Mouse (Mus musculus): Measurements from ENCODE around the gene Bfsp2. TPM values are rescaled to one million over a fixed set of nuclear protein-coding genes. Genes with fewer than 3 reads are reported as not detected.

Gene Bfsp2
- total RNA-seq, 2 experiments from 2014 or later = not detected

DNA sequence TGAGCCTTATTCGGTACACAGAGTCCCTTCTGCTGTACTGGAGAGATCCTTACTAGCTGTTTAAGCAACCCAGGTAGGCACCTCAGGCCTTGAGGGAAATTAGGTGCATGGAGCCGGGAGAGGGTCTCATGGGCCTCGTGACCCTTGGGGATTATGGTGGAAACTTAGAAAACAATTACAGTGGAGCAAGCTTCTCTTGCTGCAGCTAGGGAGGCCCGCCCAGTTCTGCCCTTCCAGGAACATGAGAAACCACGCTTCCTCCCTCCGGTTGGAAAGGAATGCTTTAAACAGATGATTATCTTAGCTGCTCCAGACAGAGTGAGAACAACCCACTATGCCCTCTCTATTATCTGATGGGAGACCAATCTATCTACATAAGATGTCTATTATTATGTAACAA lies 97.2 kb downstream of the Bfsp2 start:
- no peak for DNase-seq

DNA sequence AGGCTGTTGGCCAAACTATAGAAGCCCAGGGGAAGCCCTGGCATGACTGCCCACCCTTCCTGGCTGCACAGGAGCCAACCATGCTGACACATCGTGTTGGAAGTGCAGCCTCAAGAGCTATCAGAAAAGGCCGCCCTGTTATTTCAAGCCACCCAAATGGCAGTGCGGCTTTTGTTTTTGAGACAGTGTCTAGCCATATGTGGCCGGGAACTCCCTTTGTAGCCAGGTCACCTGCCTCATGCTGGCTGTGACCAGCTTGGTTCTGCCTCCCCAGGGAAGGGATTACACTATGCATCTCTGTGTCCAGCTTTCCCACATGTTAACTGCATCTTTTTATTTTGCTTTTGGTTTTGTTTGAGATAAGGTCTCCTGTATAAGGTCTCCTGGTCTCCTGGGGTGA lies 99.7 kb downstream of the Bfsp2 start:
- no peak for DNase-seq

DNA sequence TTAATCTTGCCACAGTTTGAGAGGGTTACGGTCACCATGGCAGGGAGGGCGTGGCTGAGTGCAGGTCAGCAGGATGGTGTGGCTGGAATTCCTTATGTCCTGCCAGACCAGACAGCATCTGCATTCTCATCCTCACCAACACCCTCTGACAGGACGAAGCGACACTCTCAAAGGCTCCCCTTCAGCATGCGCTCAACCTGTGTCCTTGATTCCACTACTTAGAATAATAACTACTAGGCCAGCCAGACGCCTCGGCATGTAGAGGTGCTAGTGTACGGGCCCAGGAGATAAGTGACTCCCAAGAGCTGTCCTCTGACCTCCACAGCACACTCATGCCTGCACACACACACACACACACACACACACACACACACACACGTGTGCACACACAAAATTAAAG lies 101.0 kb downstream of the Bfsp2 start:
- DNase-seq = no peak

DNA sequence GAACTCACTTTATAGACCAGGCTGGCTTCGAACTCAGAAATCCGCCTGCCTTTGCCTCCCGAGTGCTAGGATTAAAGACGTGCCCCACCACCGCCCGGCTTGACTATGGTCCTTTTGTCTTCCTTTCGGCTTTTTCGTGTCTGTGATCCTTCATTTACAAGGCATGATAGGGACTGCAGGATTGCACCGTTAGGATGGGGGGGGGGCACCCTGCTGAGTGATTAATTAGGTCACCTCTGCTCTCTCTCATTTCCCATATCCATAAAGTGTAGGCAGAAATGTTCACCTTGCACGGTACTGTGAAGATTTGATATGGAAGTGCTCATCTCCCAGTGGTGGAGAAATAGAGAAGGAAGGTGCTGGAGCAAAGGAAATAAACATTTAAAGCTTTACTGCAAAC lies 101.5 kb downstream of the Bfsp2 start:
- no peak for DNase-seq

DNA sequence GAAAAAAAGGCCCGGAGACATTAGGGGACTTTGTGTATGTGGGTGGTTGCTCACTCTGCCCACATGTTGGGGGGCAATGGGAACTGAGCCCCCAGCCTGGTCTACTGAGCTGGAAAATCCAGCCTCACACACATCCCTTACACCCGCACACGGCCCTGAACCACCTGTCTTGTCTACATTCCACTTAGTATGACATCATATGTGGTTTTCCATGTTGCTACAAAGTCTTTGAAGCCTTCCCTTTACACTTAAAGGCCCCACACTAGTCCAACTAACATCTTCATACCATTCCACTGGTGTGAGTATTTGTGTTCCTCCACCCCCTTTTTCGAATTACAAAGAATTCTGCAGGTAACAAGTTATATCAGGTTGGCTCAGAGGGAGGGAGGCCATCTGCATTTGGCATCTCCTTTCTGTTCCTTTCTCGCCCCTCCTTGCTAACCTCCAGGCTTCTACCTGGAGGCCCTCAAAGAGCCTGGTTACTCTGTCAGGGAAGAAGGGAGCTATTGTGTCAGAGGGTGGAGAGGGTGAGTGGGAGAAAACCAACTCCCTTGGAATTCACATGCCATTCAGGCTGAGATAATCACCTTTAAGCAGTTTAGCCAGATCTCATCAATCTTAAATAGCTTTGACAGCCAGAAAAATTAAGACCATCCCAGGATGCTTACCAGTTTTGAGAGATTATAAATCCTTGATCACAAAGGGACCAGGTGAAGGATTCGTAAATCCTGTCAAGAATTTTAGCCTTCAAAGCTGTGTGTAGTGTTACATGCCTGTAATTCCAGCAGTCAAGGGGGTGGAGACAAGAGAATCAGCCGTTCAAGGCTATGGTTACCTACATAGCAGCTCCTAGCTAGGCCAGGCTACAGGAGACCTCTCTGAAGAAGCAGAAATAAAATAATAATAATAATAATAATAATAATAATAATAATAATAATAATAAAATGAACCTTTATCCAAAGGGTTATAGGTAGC lies 103.6 kb downstream of the Bfsp2 start:
- DNase-seq = no peak

Other genes with a start within 250 kb of the Bfsp2 start
- gene Trf, start 250.0 kb downstream of the Bfsp2 start, total RNA-seq (2021) = 100 to 1,000 TPM in 1 of 2 experiments, 10 to 100 TPM in 1; 98.9 to 215 TPM
- gene 1300017J02Rik, start 175.3 kb downstream of the Bfsp2 start, total RNA-seq (2021) = under 1 TPM; 0.40 to 0.46 TPM
- gene Topbp1, start 175.2 kb downstream of the Bfsp2 start, total RNA-seq (2021) = 10 to 100 TPM; 27.7 to 28.0 TPM
- 100 to 1,000 TPM; 163 to 232 TPM for gene Cdv3, start 114.6 kb downstream of the Bfsp2 start, total RNA-seq (2021)